Mouse (Mus musculus) midbrain, embryonic 12.5 days (tissue): ENCODE measurements around the gene Kcnv2. TPM values are rescaled to one million over a fixed set of nuclear protein-coding genes. Genes with fewer than 3 reads are reported as not detected.

ENCODE experiments used
- ATAC-seq: fragments of 200-750 bp; cut with Nextera tagmentation; 2 replicates; pipeline ENCODE4 v1.8.0; 2017; ENCODE audit warnings: low read depth, moderate TSS enrichment, moderate library complexity; ENCODE audit not compliant: low FRiP score
- H3K27ac ChIP-seq: fragments of 300-500 bp; sonication (generic); replicated peaks from 2 replicates; pipeline ENCODE4 v1.5.1; 2016; ENCODE audit warnings: mild to moderate bottlenecking
- H3K27me3 ChIP-seq: fragments of 300-500 bp; sonication (generic); 2 replicates; pipeline ENCODE4 v1.6.1; 2016; ENCODE audit warnings: mild to moderate bottlenecking
- H3K36me3 ChIP-seq: fragments of 300-500 bp; sonication (generic); 2 replicates; pipeline ENCODE4 v1.6.1; 2016
- H3K4me1 ChIP-seq: fragments of 300-500 bp; sonication (generic); 2 replicates; pipeline ENCODE4 v1.6.1; 2016
- H3K4me2 ChIP-seq: fragments of 300-500 bp; sonication (generic); replicated peaks from 2 replicates; pipeline ENCODE4 v1.6.1; 2016; ENCODE audit warnings: mild to moderate bottlenecking, moderate library complexity
- H3K4me3 ChIP-seq: fragments of 300-500 bp; sonication (generic); 2 replicates; pipeline ENCODE4 v1.5.1; 2016; ENCODE audit warnings: mild to moderate bottlenecking
- H3K9ac ChIP-seq: fragments of 300-500 bp; sonication (generic); replicated peaks from 2 replicates; pipeline ENCODE4 v1.6.1; 2016; ENCODE audit warnings: mild to moderate bottlenecking, moderate library complexity
- H3K9me3 ChIP-seq: fragments of 300-500 bp; sonication (generic); 2 replicates; pipeline ENCODE4 v1.6.1; 2016; ENCODE audit warnings: mild to moderate bottlenecking
- WGBS: fragments of 180-500 bp; shearing (Covaris S2); methylation state at CpG from one replicate; pipeline ENCODE4 v1.1.7; 2016; 5-methylcytosine and 5-hydroxymethylcytosine counted together
- polyA plus RNA-seq: library from polyadenylated mRNA; unstranded; fragments of >200 nt; fragmentation: Nextera tagmentation; extraction: Ambion mirVana; gene quantifications from 2 replicates; pipeline ENCODE4 v1.2.1, GENCODE M21; 2016

Gene Kcnv2
- polyA plus RNA-seq: 0.09 and 0.16 TPM in 2 replicates

DNA sequence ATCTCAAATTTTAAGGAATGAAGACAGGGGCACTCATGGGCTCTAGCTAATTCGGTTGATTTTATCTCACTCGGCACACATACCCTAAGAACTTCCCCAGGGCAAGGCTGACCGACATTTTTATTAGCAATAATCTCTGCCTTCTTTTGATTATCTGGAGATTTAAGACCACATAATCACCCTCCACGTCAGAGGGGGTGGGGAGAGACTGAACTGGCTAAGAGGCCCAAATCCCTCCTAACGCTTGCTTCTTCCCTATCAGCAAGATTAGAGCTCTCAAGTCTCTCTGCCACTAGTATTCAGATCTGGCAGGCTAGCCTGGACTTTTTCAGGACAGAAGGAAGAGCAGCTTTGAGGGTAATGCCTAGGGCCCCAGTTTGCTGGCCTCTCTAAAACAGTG is at the start of gene Kcnv2:
TSS of gene Kcnv2 (plus strand) at position 308 of the 400 bp plus-strand sequence.
- ATAC-seq: no peak
- H3K27ac ChIP-seq: no peak within 1 kb of the TSS
- H3K4me1 ChIP-seq: no peaks in the 10 kb centered on the region
- H3K4me2 ChIP-seq: no peak within 1 kb of the TSS
- WGBS: 45% methylated on average over 5 of the region's 5 CpGs
- no peaks in the 10 kb centered on the region for H3K9me3 ChIP-seq
- H3K9ac ChIP-seq: no peak within 1 kb of the TSS
- H3K4me3 ChIP-seq: no peak within 1 kb of the TSS
- no peaks in the 10 kb centered on the region for H3K36me3 ChIP-seq
- H3K27me3 ChIP-seq: no peaks in the 10 kb centered on the region

DNA sequence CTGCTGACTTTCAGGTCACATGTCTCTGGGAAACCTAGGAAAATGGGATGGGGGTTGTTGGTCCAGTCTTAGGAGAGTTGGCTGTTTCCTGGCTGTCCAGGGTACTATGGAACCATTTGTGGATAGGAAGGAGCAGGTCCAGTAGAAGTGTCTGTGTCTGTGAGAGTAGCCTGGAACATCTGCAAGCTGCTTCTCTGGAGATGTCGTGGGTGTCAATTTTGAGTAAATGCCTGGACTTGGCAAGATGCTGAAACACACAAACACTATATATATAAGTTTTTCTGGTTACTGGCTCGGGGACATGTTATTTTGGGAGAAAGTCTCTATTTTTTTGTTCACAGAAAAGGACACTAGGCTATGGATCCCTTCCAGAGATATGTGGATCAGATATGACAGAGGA is 49.0 kb upstream of the Kcnv2 start:
- Histone ChIP-seq H3K36me3 (no peaks in the 10 kb centered on the region), H3K9ac (no peak overlapping the region), H3K9me3 (no peaks in the 10 kb centered on the region), H3K27me3 (no peaks in the 10 kb centered on the region), H3K4me2 (no peak overlapping the region), H3K4me3 (no peak overlapping the region), H3K4me1 (no peaks in the 10 kb centered on the region), H3K27ac (no peak overlapping the region)
- 81% methylated on average over 2 of the region's 2 CpGs for WGBS
- ATAC-seq: no peak

DNA sequence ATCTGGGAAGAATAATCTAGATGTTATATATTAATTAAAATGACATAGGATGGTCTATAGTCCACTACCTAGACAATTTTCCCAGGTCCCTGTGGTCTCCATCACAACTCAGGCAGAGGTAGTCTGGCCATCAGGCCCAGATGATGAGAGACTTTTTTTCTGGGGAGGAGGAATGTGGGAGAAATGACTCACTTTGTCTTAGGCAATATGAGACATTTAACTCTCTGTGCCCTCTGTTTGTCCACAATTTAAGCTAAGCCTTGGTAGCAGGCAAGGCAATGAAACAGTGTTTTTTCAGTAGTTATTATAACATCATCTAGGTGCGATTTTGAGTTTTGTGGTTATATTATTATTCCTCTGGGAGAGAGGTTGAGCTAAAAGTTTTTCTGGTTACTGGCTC is 48.0 kb upstream of the Kcnv2 start:
- no peaks in the 10 kb centered on the region for H3K36me3 ChIP-seq
- no peak overlapping the region for H3K4me3 ChIP-seq
- H3K4me2 ChIP-seq: no peak overlapping the region
- H3K4me1 ChIP-seq: no peaks in the 10 kb centered on the region
- no peak for ATAC-seq
- H3K9ac ChIP-seq: no peak overlapping the region
- H3K27me3 ChIP-seq: no peaks in the 10 kb centered on the region
- no peak overlapping the region for H3K27ac ChIP-seq
- no peaks in the 10 kb centered on the region for H3K9me3 ChIP-seq
- 88% methylated on average over 1 of the region's 1 CpGs for WGBS

DNA sequence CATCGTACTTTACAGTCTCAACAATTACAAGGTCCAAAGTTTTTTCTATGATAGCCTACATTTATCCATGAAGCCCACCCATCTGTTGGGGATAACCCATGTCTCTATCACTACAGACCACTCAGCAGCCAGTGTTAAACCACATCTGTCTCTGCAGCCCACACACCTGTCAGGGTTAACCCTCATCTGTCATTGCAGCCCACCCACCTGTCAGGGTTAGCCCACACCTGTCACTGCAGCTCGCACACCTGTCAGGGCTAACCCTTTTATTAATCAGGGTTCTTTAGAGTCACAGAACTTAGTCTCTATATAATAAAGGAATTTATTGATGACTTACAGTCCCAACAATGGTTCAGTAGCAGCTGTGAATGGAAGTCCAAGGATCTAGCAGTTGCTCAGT is 43.2 kb upstream of the Kcnv2 start:
- Histone ChIP-seq H3K27me3 (no peaks in the 10 kb centered on the region), H3K4me3 (no peak overlapping the region), H3K9ac (no peak overlapping the region), H3K36me3 (no peaks in the 10 kb centered on the region), H3K9me3 (no peaks in the 10 kb centered on the region), H3K27ac (no peak overlapping the region), H3K4me2 (no peak overlapping the region), H3K4me1 (no peaks in the 10 kb centered on the region)
- WGBS: 96% methylated on average over 2 of the region's 2 CpGs
- no peak for ATAC-seq

DNA sequence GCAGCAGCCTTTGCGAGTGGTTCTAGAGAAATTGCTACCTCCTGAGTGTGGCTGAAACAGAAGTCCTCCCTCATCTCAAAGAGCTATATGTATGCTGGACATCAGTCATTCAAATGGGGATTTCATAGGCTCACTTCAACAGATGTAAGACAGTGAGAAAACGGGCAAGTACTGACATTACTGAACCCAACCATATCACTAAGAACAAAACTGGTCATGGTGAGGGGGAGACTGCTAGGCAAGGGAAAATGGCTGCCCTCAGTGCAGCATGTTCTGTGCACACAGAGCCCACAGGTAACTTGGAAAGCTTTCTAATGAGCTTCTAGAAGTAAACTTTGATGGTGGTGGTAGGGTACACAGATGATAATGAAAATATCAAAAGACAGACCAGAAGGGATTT is 12.3 kb upstream of the Kcnv2 start:
- no peak overlapping the region for H3K9ac ChIP-seq
- ATAC-seq: no peak
- 89% methylated on average over 2 of the region's 2 CpGs for WGBS
- no peak overlapping the region for H3K4me3 ChIP-seq
- no peaks in the 10 kb centered on the region for H3K27me3 ChIP-seq
- H3K4me2 ChIP-seq: no peak overlapping the region
- H3K27ac ChIP-seq: no peak overlapping the region
- H3K4me1 ChIP-seq: no peaks in the 10 kb centered on the region
- H3K9me3 ChIP-seq: no peaks in the 10 kb centered on the region
- H3K36me3 ChIP-seq: no peaks in the 10 kb centered on the region

DNA sequence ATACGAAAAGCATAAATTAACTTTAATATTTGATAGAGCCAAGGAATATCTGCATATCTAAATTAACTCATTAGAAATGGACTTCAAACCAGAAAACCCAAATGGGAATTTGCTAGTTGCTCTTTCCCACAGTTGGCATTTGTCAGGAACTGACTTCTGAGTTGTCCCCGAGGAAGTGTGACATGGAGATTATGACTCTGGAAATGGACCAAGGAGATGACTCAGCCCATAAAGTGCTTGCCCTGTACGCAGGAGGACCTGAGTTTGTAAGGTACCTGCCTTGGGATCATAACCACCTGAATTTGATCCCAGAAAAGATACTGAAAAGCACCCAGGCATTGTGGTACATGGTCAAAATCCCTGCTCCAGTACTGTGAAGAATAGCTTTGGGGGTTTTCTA is 11.1 kb upstream of the Kcnv2 start:
- no peak overlapping the region for H3K27ac ChIP-seq
- no peak overlapping the region for H3K9ac ChIP-seq
- no peaks in the 10 kb centered on the region for H3K36me3 ChIP-seq
- ATAC-seq: no peak
- H3K4me1 ChIP-seq: no peaks in the 10 kb centered on the region
- H3K9me3 ChIP-seq: no peaks in the 10 kb centered on the region
- WGBS: 94% methylated on average over 3 of the region's 3 CpGs
- no peak overlapping the region for H3K4me2 ChIP-seq
- no peak overlapping the region for H3K4me3 ChIP-seq
- no peaks in the 10 kb centered on the region for H3K27me3 ChIP-seq

DNA sequence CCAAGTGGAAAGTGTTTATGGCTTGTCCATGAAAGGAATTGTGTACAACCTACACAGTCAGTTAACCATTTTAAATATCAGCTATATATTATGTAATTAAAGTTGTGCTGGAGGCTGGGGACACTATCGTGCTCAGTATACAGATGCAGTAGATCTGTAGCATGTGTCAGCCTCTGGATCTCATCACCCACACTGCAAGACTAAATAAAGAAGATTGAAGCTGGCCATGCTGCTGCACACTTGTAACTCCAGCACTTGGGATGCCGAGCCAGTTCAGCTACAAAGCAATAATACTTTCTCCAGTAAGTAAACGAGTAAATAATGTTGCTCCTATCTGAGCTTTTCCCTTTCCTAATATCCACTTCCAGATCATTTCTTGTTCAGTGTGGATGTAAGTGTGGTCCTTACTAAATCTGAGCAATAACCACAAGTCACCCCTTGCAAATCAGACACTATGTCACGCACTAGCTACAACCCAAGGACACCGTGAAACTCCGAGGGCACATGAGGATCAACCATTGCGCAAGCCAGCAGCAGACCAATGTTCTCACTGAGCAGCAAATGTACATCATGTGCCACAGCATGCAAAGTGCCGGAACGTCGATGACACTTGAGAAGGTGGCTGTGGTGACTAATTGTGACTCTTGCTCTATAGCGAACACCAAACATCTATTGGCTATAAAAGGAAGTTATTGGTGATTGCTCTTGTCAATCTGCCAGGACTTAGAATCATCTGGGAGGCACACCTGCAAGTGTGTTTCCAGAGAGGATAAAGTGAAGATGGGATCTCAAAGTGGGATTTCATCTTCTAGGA is 9.9 kb upstream of the Kcnv2 start:
- 92% methylated on average over 11 of the region's 11 CpGs for WGBS
- no peak for ATAC-seq
- no peaks in the 10 kb centered on the region for H3K27me3 ChIP-seq
- H3K9ac ChIP-seq: no peak overlapping the region
- H3K36me3 ChIP-seq: no peaks in the 10 kb centered on the region
- no peaks in the 10 kb centered on the region for H3K9me3 ChIP-seq
- no peak overlapping the region for H3K4me3 ChIP-seq
- H3K4me1 ChIP-seq: 0 out of 2 replicates have a peak, but pooled peaks cover 2% of the 10 kb centered on the region
- H3K4me2 ChIP-seq: no peak overlapping the region
- H3K27ac ChIP-seq: no peak overlapping the region

DNA sequence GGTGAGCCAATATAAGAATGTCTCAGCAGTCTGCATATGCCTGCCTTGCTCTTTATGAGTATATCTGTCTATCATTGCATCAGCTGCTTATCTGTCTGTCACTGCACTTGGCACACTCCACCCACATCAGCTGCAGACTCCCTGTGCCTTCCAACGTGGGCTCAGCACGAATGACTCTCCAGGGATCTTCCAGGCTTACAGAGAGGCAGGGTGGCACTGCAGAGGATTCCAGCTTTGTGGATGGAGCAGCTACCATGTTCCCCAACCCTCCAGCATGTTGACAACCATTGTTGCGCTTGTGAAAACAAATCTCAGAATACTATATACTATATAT is 9.3 kb upstream of the Kcnv2 start:
- no peak overlapping the region for H3K4me3 ChIP-seq
- no peak for ATAC-seq
- H3K4me2 ChIP-seq: no peak overlapping the region
- 0 out of 2 replicates have a peak, but pooled peaks cover 2% of the 10 kb centered on the region for H3K4me1 ChIP-seq
- no peaks in the 10 kb centered on the region for H3K27me3 ChIP-seq
- no peak overlapping the region for H3K9ac ChIP-seq
- no peaks in the 10 kb centered on the region for H3K36me3 ChIP-seq
- no peak overlapping the region for H3K27ac ChIP-seq
- 80% methylated on average over 3 of the region's 3 CpGs for WGBS
- H3K9me3 ChIP-seq: no peaks in the 10 kb centered on the region

DNA sequence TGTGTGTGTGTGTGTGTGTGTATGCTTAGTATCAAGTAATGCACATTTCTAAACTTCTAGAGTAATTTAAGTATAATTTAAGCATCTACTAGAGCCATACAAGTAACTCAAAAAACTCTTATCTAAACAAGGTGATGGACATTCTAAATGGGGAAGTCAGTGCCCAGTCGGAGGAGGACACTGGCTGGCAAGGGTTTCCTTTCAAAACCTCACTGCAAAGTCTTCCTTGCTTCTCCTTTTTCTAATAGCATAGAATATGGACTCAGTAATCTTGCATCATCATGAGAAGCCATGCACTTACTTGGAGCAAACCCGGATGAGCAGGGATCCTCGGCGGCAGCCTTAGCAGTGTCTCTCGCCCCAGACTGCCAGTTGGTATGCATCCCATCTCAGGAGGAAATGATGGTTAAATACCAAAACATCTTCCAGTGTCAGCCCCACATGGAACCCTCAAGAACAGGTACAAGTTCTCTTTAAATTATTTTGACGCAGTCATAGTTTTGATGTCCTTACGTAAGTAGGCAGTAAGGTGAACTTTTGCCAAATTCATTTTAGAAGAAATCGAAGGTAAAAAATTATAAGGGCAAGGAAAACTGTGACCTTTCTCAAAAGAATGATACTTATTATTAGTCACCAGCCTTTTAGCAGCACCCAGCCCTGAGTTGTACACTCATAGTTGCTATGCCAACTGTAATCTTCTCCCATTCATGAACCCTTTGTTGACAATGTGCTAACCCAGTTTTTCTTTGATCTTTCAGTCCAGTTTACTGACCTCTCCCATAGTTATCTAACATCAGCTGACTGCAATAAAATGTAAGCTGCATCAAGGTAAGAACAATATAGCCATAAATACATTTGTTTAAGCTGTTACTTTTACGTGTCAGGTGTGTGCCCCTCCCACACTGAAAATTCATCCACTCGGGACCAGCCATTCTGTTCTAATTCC is 5.8 kb upstream of the Kcnv2 start:
- Histone ChIP-seq H3K4me3 (no peak overlapping the region), H3K27me3 (no peaks in the 10 kb centered on the region), H3K27ac (no peak overlapping the region), H3K4me2 (no peak overlapping the region), H3K36me3 (no peaks in the 10 kb centered on the region), H3K9me3 (no peaks in the 10 kb centered on the region), H3K9ac (no peak overlapping the region), H3K4me1 (0 out of 2 replicates have a peak, but pooled peaks cover 2% of the 10 kb centered on the region)
- ATAC-seq: no peak
- 86% methylated on average over 10 of the region's 10 CpGs for WGBS

DNA sequence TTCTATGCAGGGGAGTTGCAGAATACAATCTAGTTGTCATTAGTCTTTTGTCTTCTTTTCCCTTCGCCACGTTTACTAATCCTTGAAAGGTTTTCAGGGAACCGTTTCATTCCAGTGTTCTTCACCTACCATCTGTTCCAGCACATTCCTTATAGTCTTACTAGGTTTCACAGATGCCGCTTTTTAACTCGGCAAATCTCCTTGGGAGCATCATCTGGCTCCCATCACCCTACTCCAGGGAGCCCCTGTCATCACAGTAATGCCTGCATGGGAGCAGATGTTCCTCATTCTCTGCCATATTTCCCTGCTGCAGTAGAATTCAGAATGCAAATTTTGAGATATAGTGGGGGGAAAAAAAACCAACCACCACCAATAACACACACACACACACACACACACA is 5.1 kb upstream of the Kcnv2 start:
- no peak for ATAC-seq
- 43% methylated on average over 5 of the region's 5 CpGs for WGBS
- Histone ChIP-seq H3K9me3 (no peaks in the 10 kb centered on the region), H3K4me3 (no peak overlapping the region), H3K36me3 (no peaks in the 10 kb centered on the region), H3K27ac (no peak overlapping the region), H3K27me3 (no peaks in the 10 kb centered on the region), H3K4me1 (0 out of 2 replicates have a peak, but pooled peaks cover 2% of the 10 kb centered on the region), H3K9ac (no peak overlapping the region), H3K4me2 (no peak overlapping the region)

DNA sequence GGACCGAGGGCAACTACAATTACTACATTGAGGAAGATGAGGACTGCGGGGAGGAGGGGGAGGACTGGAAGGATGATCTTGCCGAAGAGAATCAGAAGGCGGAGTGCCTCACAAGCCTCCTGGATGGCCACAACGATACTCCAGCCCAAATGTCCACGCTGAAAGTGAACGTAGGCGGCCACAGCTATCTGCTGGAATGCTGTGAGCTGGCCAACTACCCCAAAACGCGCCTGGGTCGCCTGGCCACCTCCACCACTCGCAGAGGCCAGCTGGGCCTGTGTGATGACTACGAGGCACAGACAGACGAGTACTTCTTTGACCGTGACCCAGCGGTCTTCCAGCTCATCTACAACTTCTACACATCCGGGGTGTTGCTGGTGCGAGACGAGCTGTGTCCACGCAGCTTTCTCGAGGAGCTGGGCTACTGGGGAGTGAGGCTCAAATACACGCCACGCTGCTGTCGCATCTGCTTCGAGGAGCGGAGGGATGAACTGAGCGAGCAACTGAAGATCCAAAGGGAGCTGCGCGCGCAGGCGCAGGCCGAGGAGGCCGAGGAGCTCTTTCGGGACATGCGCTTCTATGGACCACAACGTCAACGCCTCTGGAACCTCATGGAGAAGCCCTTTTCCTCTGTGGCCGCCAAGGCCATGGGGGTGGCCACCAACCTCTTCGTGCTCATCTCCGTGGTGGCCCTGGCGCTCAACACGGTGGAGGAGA is 681 bp downstream of the Kcnv2 start:
- H3K9me3 ChIP-seq: no peaks in the 10 kb centered on the region
- no peak overlapping the region for H3K27ac ChIP-seq
- no peak overlapping the region for H3K9ac ChIP-seq
- no peak overlapping the region for H3K4me2 ChIP-seq
- ATAC-seq: no peak
- H3K36me3 ChIP-seq: no peaks in the 10 kb centered on the region
- no peaks in the 10 kb centered on the region for H3K27me3 ChIP-seq
- no peaks in the 10 kb centered on the region for H3K4me1 ChIP-seq
- no peak overlapping the region for H3K4me3 ChIP-seq
- WGBS: 96% methylated on average over 42 of the region's 42 CpGs

DNA sequence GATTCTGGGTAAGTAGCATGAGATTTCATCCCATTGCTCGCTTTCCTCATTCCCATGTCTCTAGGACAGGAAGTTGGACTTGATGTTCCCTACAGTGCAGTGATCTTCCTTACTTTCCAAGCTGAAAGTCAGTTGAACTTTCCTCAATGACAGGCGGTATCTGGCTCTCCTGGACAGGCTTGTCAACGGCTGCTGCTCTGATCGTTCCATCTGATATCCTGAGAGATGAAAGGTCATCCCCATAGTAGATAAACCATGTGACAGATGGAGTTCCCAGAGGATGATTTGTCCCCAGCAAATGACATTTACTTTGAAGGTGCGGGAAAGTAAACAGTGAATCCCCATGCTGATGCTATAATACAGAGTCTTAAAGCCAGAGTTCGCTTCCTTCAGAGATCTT is 3.2 kb downstream of the Kcnv2 start:
- H3K4me2 ChIP-seq: no peak overlapping the region
- H3K4me3 ChIP-seq: no peak overlapping the region
- 75% methylated on average over 6 of the region's 6 CpGs for WGBS
- H3K27ac ChIP-seq: no peak overlapping the region
- ATAC-seq: no peak
- H3K27me3 ChIP-seq: no peaks in the 10 kb centered on the region
- H3K36me3 ChIP-seq: no peaks in the 10 kb centered on the region
- H3K4me1 ChIP-seq: no peaks in the 10 kb centered on the region
- no peaks in the 10 kb centered on the region for H3K9me3 ChIP-seq
- no peak overlapping the region for H3K9ac ChIP-seq
